Comparison of ENCODE assay signal across 15 mouse cellular contexts in genomic region chr5:3787548-3787947, GRCm38 (mm10). TPM values are rescaled to one million over a fixed set of nuclear protein-coding genes. Genes with fewer than 3 reads are reported as not detected.
DNase-seq lines count a peak whose midpoint lies in the region; ATAC-seq and TF ChIP-seq lines count a peak whose summit lies in the region.
"Had no signal": no experiment of that assay in that cellular context is flagged by ENCODE, and none has a peak within 500 bp of the region (broad histone marks: within the 10 kb centered on the region; RNA-seq: fewer than 3 reads in every experiment).

No protein-coding gene starts in this region.

- no peak overlapping the region for H3K4me2 ChIP-seq in liver, postnatal 0 days (ENCODE audit: low read depth, low read length)
- peak overlapping the region; percentile 64 for H3K4me2 ChIP-seq in myocyte (ENCODE audit: low read depth)
- H3K4me2 ChIP-seq: limb, embryonic 15.5 days had no signal

- no peaks in the 10 kb centered on the region for H3K27me3 ChIP-seq in liver, postnatal 0 days (ENCODE audit: insufficient read depth, low read length)
- H3K27me3 ChIP-seq in myocyte (ENCODE audit: control insufficient read depth, insufficient read depth, insufficient read length), result no peaks in the 10 kb centered on the region
- H3K27me3 ChIP-seq: limb, embryonic 15.5 days had no signal

- H3K9me3 ChIP-seq in liver, postnatal 0 days (ENCODE audit: low read length), result no peaks in the 10 kb centered on the region
- H3K9me3 ChIP-seq: G1E; limb, embryonic 15.5 days had no signal

- H3K4me3 ChIP-seq in liver, postnatal 0 days (ENCODE audit: low read depth, low read length), result no peak overlapping the region
- H3K4me3 ChIP-seq in myocyte, result no peak overlapping the region
- H3K4me3 ChIP-seq: limb, embryonic 15.5 days had no signal

- H3K36me3 ChIP-seq in liver, postnatal 0 days (replicated peaks; ENCODE audit: insufficient read depth, low read length), result no peaks in the 10 kb centered on the region
- no peaks in the 10 kb centered on the region for H3K36me3 ChIP-seq in myocyte (ENCODE audit: control insufficient read depth, insufficient read depth)
- H3K36me3 ChIP-seq: limb, embryonic 15.5 days had no signal

- WGBS in liver, postnatal 0 days (ENCODE audit: insufficient replicate concordance), result 71% methylated on average over 4 of the region's 4 CpGs

- no peak overlapping the region for H3ac ChIP-seq in myocyte (ENCODE audit: control insufficient read depth, insufficient read length)

- no peak for TF ChIP-seq POLR2A in myocyte (IDR thresholded peaks at IDR 0.05; ENCODE audit: insufficient read length, low read depth)

- no peak for TF ChIP-seq EP300 in liver, postnatal 0 days (IDR thresholded peaks at IDR 0.05; ENCODE audit: low read depth)

- peaks cover 49% of the 10 kb centered on the region for H3K79me2 ChIP-seq in myocyte (ENCODE audit: control insufficient read depth, insufficient read depth)

- no peak for TF ChIP-seq CTCF in liver, postnatal 0 days (IDR thresholded peaks at IDR 0.05; ENCODE audit: low read depth)

- H3K9ac ChIP-seq in liver, postnatal 0 days (replicated peaks), result no peak overlapping the region
- H3K9ac ChIP-seq: forebrain, postnatal 0 days; limb, embryonic 15.5 days had no signal

- H3K4me1 ChIP-seq in liver, postnatal 0 days (ENCODE audit: insufficient read depth), result no peaks in the 10 kb centered on the region
- H3K4me1 ChIP-seq: limb, embryonic 15.5 days had no signal

- no peak overlapping the region for H3K27ac ChIP-seq in liver, postnatal 0 days (ENCODE audit: low read depth)
- H3K27ac ChIP-seq: limb, embryonic 15.5 days had no signal

- peak; percentile 94 for ATAC-seq in liver, postnatal 0 days
- ATAC-seq: forebrain, postnatal 0 days; intestine, postnatal 0 days had no signal

- DNase-seq in heart, adult 11 months, result peak; percentile 82
- DNase-seq in heart, adult 9 months (ENCODE audit: low spot score in 2 of 2), result no peak
- peak; percentile 51 for DNase-seq in liver, postnatal 0 days
- DNase-seq in liver (no peak), adipocyte (ENCODE audit: low spot score) (no peak)
- peak; percentile 48 for DNase-seq in adrenal gland, postnatal 25 days
- DNase-seq in c-Kit-positive CD71-positive TER-119-positive erythroid progenitor cells, embryonic 14.5 days (ENCODE audit: low spot score), result no peak
- DNase-seq: cerebellum, adult 11-12 months; forebrain, postnatal 0 days; gastrocnemius, postnatal 36 days had no signal

TF ChIP-seq in myocyte, 11 proteins besides CTCF, POLR2A, EP300 and RAD21:
- TF ChIP-seq REST (IDR thresholded peaks at IDR 0.05; ENCODE audit: insufficient read depth, insufficient read length), result no peak
- no peak for TF ChIP-seq E2F4 (IDR thresholded peaks at IDR 0.05; ENCODE audit: insufficient read depth)
- no peak for TF ChIP-seq MYOD1 (IDR thresholded peaks at IDR 0.05; ENCODE audit: control insufficient read depth in 1 of 3, insufficient read length in 2 of 3, low read depth in 2 of 3)
- no peak for TF ChIP-seq SRF (IDR thresholded peaks at IDR 0.05; ENCODE audit: control insufficient read depth, insufficient read length, low read depth)
- no peak for TF ChIP-seq TCF3 (IDR thresholded peaks at IDR 0.05; ENCODE audit: insufficient read length, low read depth)
- no peak for TF ChIP-seq USF1 (IDR thresholded peaks at IDR 0.05; ENCODE audit: low read depth)
- no peak for TF ChIP-seq TCF12 (IDR thresholded peaks at IDR 0.05; ENCODE audit: insufficient read depth, poor library complexity, severe bottlenecking)
- no peak for TF ChIP-seq MYOG (IDR thresholded peaks at IDR 0.05; ENCODE audit: control insufficient read depth in 1 of 3, insufficient read depth in 1 of 3, insufficient read length in 2 of 3, low read depth in 2 of 3)
- no peak for TF ChIP-seq MAX (IDR thresholded peaks at IDR 0.05; ENCODE audit: low read depth)
- TF ChIP-seq CEBPB (IDR thresholded peaks at IDR 0.05; ENCODE audit: insufficient read depth, poor library complexity, severe bottlenecking), result no peak
- no peak for TF ChIP-seq POLR2AphosphoS2 (IDR thresholded peaks at IDR 0.05; ENCODE audit: insufficient read length, low read depth)
TF ChIP-seq in myocyte: peak in this region for 0.

RNA-seq across cellular contexts. Expression of gene Ankib1, which starts 15.2 kb away (rescaled TPM):
- 2.6 and 2.9 TPM in 2 replicates for polyA plus RNA-seq in liver, postnatal 0 days (2015; fragmentation: Nextera tagmentation; extraction: Ambion mirVana)
- 77.2 and 79.4 TPM in 2 replicates for total RNA-seq in adrenal gland, postnatal 25 days (2021)
- 8.5 TPM for polyA plus RNA-seq in myocyte (2012; fragmentation: generic; extraction: Trizol)

RNA-seq across cellular contexts. Expression of gene Krit1, which starts 15.4 kb away (rescaled TPM):
- 10.5 and 12.7 TPM in 2 replicates for polyA plus RNA-seq in liver, postnatal 0 days (2015; fragmentation: Nextera tagmentation; extraction: Ambion mirVana)
- 56.9 and 61.0 TPM in 2 replicates for total RNA-seq in adrenal gland, postnatal 25 days (2021)
- 6.5 TPM for polyA plus RNA-seq in myocyte (2012; fragmentation: generic; extraction: Trizol)

RNA-seq across cellular contexts. Expression of gene Lrrd1, which starts 57.4 kb away (rescaled TPM):
- not detected in 2 replicates for polyA plus RNA-seq in liver, postnatal 0 days (2015; fragmentation: Nextera tagmentation; extraction: Ambion mirVana)
- not detected in 2 replicates for total RNA-seq in adrenal gland, postnatal 25 days (2021)
- polyA plus RNA-seq in myocyte (2012; fragmentation: generic; extraction: Trizol), result 0.04 TPM
- total RNA-seq: forebrain, postnatal 0 days; hematopoietic stem cell, adult 5-6 weeks had no signal
- polyA plus RNA-seq: forebrain, postnatal 0 days; intestine, postnatal 0 days had no signal

Comparison
In these comparisons a context has a peak if more than half of its experiments do, and no peak if none do; other contexts are left out.
1. DNase-seq: peak in heart, adult 11 months (single experiment), liver, postnatal 0 days (single experiment) and adrenal gland, postnatal 25 days (single experiment); none in heart, adult 9 months (0 of 2), liver (single experiment), adipocyte (single experiment) and c-Kit-positive CD71-positive TER-119-positive erythroid progenitor cells, embryonic 14.5 days (single experiment).